Mouse (Mus musculus): ENCODE data around the gene Fgf14. TPM values are rescaled to one million over a fixed set of nuclear protein-coding genes. Genes with fewer than 3 reads are reported as not detected.
A peak's percentile ranks its signal among the peaks of the same experiment; 100 is the strongest.

Fgf14 gene
- 2.3 and 2.5 TPM in 2 replicates for polyA plus RNA-seq (2014; fragmentation: Nextera tagmentation; extraction: Ambion mirVana)

GRCm38 (mm10) chr14:124676506-124677177, at the start of gene Fgf14:
Gene Fgf14, minus strand, starts transcription at chr14:124677127.
- WGBS, result 31% methylated on average over 12 of the region's 12 CpGs
- no peak within 1 kb of the TSS; a peak in 1 of 4 replicates for H3K27ac ChIP-seq (replicated peaks in 1 of 2; ENCODE audit: control insufficient read depth in 1 of 2, insufficient read depth in 1 of 2, low read depth in 2 of 2, low read length in 2 of 2)

GRCm38 (mm10) chr14:124677379-124677778, 452 bp upstream of the Fgf14 start:
- Histone ChIP-seq H3K9ac (ENCODE audit: low read length) (peak overlapping the region; percentile 63), H3K9me3 (ENCODE audit: control insufficient read depth, low read length) (no peaks in the 10 kb centered on the region), H3K27me3 (ENCODE audit: control insufficient read depth, insufficient read depth, low read length) (no peaks in the 10 kb centered on the region), H3K36me3 (ENCODE audit: control insufficient read depth, insufficient read depth, low read length) (no peaks in the 10 kb centered on the region), H3K4me2 (ENCODE audit: low read length) (peak overlapping the region; percentile 71), H3K4me3 (ENCODE audit: control insufficient read depth in 1 of 2, insufficient read depth in 1 of 2, low read depth in 1 of 2, low read length in 2 of 2) (peak overlapping the region; percentile 47 to 51), H3K4me1 (ENCODE audit: control insufficient read depth in 2 of 2, insufficient read depth in 2 of 2, low read length in 2 of 2) (peaks cover 4 to 9% of the 10 kb centered on the region in 2 experiments; a peak in 2 of 4 replicates), H3K27ac (replicated peaks in 1 of 2; ENCODE audit: control insufficient read depth in 1 of 2, insufficient read depth in 1 of 2, low read depth in 2 of 2, low read length in 2 of 2) (no peak overlapping the region)
- WGBS, result 4% methylated on average over 10 of the region's 10 CpGs
- ATAC-seq (ENCODE audit: insufficient number of reproducible peaks, insufficient read depth, low FRiP score, low read depth), result 0 out of 2 replicates have a peak, but pooled peaks have one; percentile 72

More at GRCm38 (mm10) chr14:124676506-124677177, at the start of gene Fgf14:
- peak within 1 kb of the TSS; percentile 71 for H3K4me2 ChIP-seq (ENCODE audit: low read length)
- H3K4me3 ChIP-seq (ENCODE audit: control insufficient read depth in 1 of 2, insufficient read depth in 1 of 2, low read depth in 1 of 2, low read length in 2 of 2), result peak within 1 kb of the TSS; percentile 47 to 51
- H3K9ac ChIP-seq (ENCODE audit: low read length), result peak within 1 kb of the TSS; percentile 63
- H3K36me3 ChIP-seq (ENCODE audit: control insufficient read depth, insufficient read depth, low read length), result no peaks in the 10 kb centered on the region
- no peak for ATAC-seq (ENCODE audit: insufficient number of reproducible peaks, insufficient read depth, low FRiP score, low read depth)
- peaks cover 4 to 9% of the 10 kb centered on the region in 2 experiments; a peak in 2 of 4 replicates for H3K4me1 ChIP-seq (ENCODE audit: control insufficient read depth in 2 of 2, insufficient read depth in 2 of 2, low read length in 2 of 2)
- no peaks in the 10 kb centered on the region for H3K27me3 ChIP-seq (ENCODE audit: control insufficient read depth, insufficient read depth, low read length)
- H3K9me3 ChIP-seq (ENCODE audit: control insufficient read depth, low read length), result no peaks in the 10 kb centered on the region

- Histone ChIP-seq H3K9me3 (ENCODE audit: control insufficient read depth, low read length) (no peaks in the 10 kb centered on the region), H3K4me3 (ENCODE audit: control insufficient read depth in 1 of 2, insufficient read depth in 1 of 2, low read depth in 1 of 2, low read length in 2 of 2) (peak overlapping the region; percentile 47 to 51), H3K36me3 (ENCODE audit: control insufficient read depth, insufficient read depth, low read length) (no peaks in the 10 kb centered on the region), H3K27ac (replicated peaks in 1 of 2; ENCODE audit: control insufficient read depth in 1 of 2, insufficient read depth in 1 of 2, low read depth in 2 of 2, low read length in 2 of 2) (no peak overlapping the region; a peak in 1 of 4 replicates), H3K9ac (ENCODE audit: low read length) (peak overlapping the region; percentile 63), H3K4me2 (ENCODE audit: low read length) (peak overlapping the region; percentile 71), H3K27me3 (ENCODE audit: control insufficient read depth, insufficient read depth, low read length) (no peaks in the 10 kb centered on the region), H3K4me1 (ENCODE audit: control insufficient read depth in 2 of 2, insufficient read depth in 2 of 2, low read length in 2 of 2) (peaks cover 4 to 9% of the 10 kb centered on the region in 2 experiments; a peak in 2 of 4 replicates)
- ATAC-seq (ENCODE audit: insufficient number of reproducible peaks, insufficient read depth, low FRiP score, low read depth), result peak; percentile 47
- WGBS, result 21% methylated on average over 23 of the region's 23 CpGs
Measured at GRCm38 (mm10) chr14:124675654-124676505, 1.0 kb downstream of the Fgf14 start.

- H3K4me2 ChIP-seq (ENCODE audit: low read length), result peak overlapping the region; percentile 71
- no peak overlapping the region for H3K27ac ChIP-seq (replicated peaks in 1 of 2; ENCODE audit: control insufficient read depth in 1 of 2, insufficient read depth in 1 of 2, low read depth in 2 of 2, low read length in 2 of 2)
- H3K4me3 ChIP-seq (ENCODE audit: control insufficient read depth in 1 of 2, insufficient read depth in 1 of 2, low read depth in 1 of 2, low read length in 2 of 2), result peak overlapping the region; percentile 47 to 51
- H3K9ac ChIP-seq (ENCODE audit: low read length), result peak overlapping the region; percentile 63; the same call in 1 of the 2 replicates
- peak; percentile 35; the same call in 1 of the 2 replicates for ATAC-seq (ENCODE audit: insufficient number of reproducible peaks, insufficient read depth, low FRiP score, low read depth)
- no peaks in the 10 kb centered on the region for H3K36me3 ChIP-seq (ENCODE audit: control insufficient read depth, insufficient read depth, low read length)
- H3K9me3 ChIP-seq (ENCODE audit: control insufficient read depth, low read length), result no peaks in the 10 kb centered on the region
- WGBS, result 3% methylated on average over 21 of the region's 21 CpGs
- no peaks in the 10 kb centered on the region for H3K27me3 ChIP-seq (ENCODE audit: control insufficient read depth, insufficient read depth, low read length)
- peaks cover 4 to 9% of the 10 kb centered on the region in 2 experiments; a peak in 2 of 4 replicates for H3K4me1 ChIP-seq (ENCODE audit: control insufficient read depth in 2 of 2, insufficient read depth in 2 of 2, low read length in 2 of 2)
Measured at GRCm38 (mm10) chr14:124675142-124675653, 1.7 kb downstream of the Fgf14 start.

GRCm38 (mm10) chr14:124674536-124675141, 2.3 kb downstream of the Fgf14 start:
- Histone ChIP-seq H3K27me3 (ENCODE audit: control insufficient read depth, insufficient read depth, low read length) (no peaks in the 10 kb centered on the region), H3K36me3 (ENCODE audit: control insufficient read depth, insufficient read depth, low read length) (no peaks in the 10 kb centered on the region), H3K9me3 (ENCODE audit: control insufficient read depth, low read length) (no peaks in the 10 kb centered on the region), H3K4me1 (ENCODE audit: control insufficient read depth in 2 of 2, insufficient read depth in 2 of 2, low read length in 2 of 2) (peaks cover 6 to 9% of the 10 kb centered on the region in 2 experiments; a peak in 2 of 4 replicates), H3K4me2 (ENCODE audit: low read length) (peak overlapping the region; percentile 71), H3K27ac (replicated peaks in 1 of 2; ENCODE audit: control insufficient read depth in 1 of 2, insufficient read depth in 1 of 2, low read depth in 2 of 2, low read length in 2 of 2) (no peak overlapping the region), H3K9ac (ENCODE audit: low read length) (peak overlapping the region; percentile 63; the same call in 1 of the 2 replicates), H3K4me3 (ENCODE audit: control insufficient read depth in 1 of 2, insufficient read depth in 1 of 2, low read depth in 1 of 2, low read length in 2 of 2) (peak overlapping the region; percentile 47 to 51)
- 43% methylated on average over 8 of the region's 8 CpGs for WGBS
- ATAC-seq (ENCODE audit: insufficient number of reproducible peaks, insufficient read depth, low FRiP score, low read depth), result no peak

- H3K27me3 ChIP-seq (ENCODE audit: control insufficient read depth, insufficient read depth, low read length), result no peaks in the 10 kb centered on the region
- WGBS, result 29% methylated on average over 7 of the region's 7 CpGs
- H3K9ac ChIP-seq (ENCODE audit: low read length), result no peak overlapping the region
- no peaks in the 10 kb centered on the region for H3K36me3 ChIP-seq (ENCODE audit: control insufficient read depth, insufficient read depth, low read length)
- no peaks in the 10 kb centered on the region for H3K9me3 ChIP-seq (ENCODE audit: control insufficient read depth, low read length)
- no peak overlapping the region for H3K27ac ChIP-seq (replicated peaks in 1 of 2; ENCODE audit: control insufficient read depth in 1 of 2, insufficient read depth in 1 of 2, low read depth in 2 of 2, low read length in 2 of 2)
- no peak overlapping the region for H3K4me3 ChIP-seq (ENCODE audit: control insufficient read depth in 1 of 2, insufficient read depth in 1 of 2, low read depth in 1 of 2, low read length in 2 of 2)
- ATAC-seq (ENCODE audit: insufficient number of reproducible peaks, insufficient read depth, low FRiP score, low read depth), result no peak
- no peak overlapping the region for H3K4me2 ChIP-seq (ENCODE audit: low read length)
- peaks cover 2 to 3% of the 10 kb centered on the region in 2 experiments; a peak in 2 of 4 replicates for H3K4me1 ChIP-seq (ENCODE audit: control insufficient read depth in 2 of 2, insufficient read depth in 2 of 2, low read length in 2 of 2)
Measured at GRCm38 (mm10) chr14:124669739-124670138, 7.2 kb downstream of the Fgf14 start.

GRCm38 (mm10) chr14:124642822-124643221, 34.1 kb downstream of the Fgf14 start:
- no peaks in the 10 kb centered on the region for H3K27me3 ChIP-seq (ENCODE audit: control insufficient read depth, insufficient read depth, low read length)
- no peak overlapping the region for H3K4me3 ChIP-seq (ENCODE audit: control insufficient read depth in 1 of 2, insufficient read depth in 1 of 2, low read depth in 1 of 2, low read length in 2 of 2)
- WGBS, result 62% methylated on average over 3 of the region's 3 CpGs
- H3K9ac ChIP-seq (ENCODE audit: low read length), result no peak overlapping the region
- H3K4me2 ChIP-seq (ENCODE audit: low read length), result no peak overlapping the region
- no peaks in the 10 kb centered on the region for H3K9me3 ChIP-seq (ENCODE audit: control insufficient read depth, low read length)
- no peak for ATAC-seq (ENCODE audit: insufficient number of reproducible peaks, insufficient read depth, low FRiP score, low read depth)
- no peaks in the 10 kb centered on the region for H3K36me3 ChIP-seq (ENCODE audit: control insufficient read depth, insufficient read depth, low read length)
- no peak overlapping the region for H3K27ac ChIP-seq (replicated peaks in 1 of 2; ENCODE audit: control insufficient read depth in 1 of 2, insufficient read depth in 1 of 2, low read depth in 2 of 2, low read length in 2 of 2)
- H3K4me1 ChIP-seq (ENCODE audit: control insufficient read depth in 2 of 2, insufficient read depth in 2 of 2, low read length in 2 of 2), result no peaks in the 10 kb centered on the region
